Mouse (Mus musculus) right cerebral cortex, postnatal 36 days (tissue): ENCODE results near the gene Atp2b2.

Experiments used
- DNase-seq, 2 experiments: peaks; one replicate each; pipeline ENCODE4 v3.0.0; 2022; ENCODE audit warnings: low spot score in 2 of 2, mixed read lengths in 1 of 2

The Atp2b2 gene

DNA sequence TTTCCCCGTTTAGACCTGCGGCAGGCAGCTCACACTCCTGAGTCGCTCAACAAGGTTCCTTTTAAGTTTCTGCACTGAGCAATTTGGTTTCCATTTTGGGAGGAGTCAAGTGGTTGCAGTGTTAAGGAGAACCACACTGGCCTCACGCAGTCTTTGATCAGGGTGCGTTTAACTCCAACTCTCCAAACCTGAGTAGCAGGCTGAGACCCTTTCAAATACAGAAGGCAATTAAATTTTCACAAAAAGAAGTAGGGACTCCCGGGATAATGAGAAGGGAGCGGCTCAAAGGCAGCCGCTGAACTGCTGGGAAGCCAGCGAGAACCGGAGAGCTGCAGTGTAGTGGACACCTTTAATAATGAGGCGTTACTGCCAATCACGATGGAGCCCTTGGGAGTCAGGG, 100.1 kb downstream of the Atp2b2 start:
- no peak for DNase-seq

DNA sequence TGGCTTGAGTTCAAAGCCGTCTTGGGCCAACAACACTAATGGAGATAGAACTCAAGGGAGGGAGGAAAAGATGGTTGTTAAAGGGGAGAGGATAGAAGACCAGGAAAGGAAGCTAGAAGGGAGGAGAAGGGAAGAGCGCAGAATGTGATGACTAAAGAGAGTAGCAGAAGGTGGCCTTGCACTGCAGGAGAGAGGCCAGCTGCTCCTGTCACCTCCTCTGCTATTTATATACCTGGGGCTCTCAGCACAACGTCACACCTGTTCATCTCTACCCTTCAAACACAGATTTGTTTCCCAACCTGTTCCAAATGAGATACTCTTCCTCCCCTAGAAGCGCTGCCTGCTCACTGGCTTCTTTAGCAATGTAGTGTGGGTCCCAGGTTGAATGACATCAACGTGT, 101.1 kb downstream of the Atp2b2 start:
- DNase-seq, result no peak

- DNase-seq, result no peak
Observed at GRCm38 (mm10) chr6:113939442-113939841, 103.0 kb downstream of the Atp2b2 start.

DNA sequence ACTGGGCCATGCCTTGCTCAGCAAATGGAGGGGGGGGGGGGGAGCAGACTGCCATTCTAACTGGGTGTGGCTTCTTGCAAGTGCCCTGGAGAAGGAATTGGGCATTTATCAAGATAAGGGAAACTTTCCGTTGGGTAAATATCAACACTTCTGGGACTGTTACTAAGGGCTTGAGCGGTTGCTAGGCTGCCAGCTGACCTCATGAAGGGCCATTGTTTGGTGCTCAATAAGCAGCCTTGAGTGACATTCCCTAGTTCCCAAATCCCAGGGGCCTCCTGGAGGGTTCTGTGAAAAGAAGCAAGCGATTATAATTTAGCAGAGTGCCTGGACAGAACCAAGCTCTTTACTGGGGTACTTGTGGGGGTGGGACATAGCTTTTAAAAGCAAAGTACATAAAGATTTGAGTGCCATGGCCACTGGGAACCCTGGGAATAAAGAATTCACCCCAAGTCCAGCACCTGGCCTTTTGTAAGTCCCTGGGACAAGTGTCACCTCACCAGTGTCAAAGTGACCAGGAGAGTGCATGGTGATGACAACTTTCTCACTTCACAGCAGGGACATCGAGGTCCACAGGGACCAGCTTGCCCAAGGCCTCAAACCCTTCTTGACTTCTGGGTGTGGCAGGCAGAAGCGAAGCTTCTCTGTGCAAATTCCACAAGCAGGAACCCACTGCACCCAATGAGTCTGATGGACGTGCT, 105.5 kb downstream of the Atp2b2 start:
- DNase-seq, result no peak

- no peak for DNase-seq
Observed at GRCm38 (mm10) chr6:113936111-113936510, 106.3 kb downstream of the Atp2b2 start.

DNA sequence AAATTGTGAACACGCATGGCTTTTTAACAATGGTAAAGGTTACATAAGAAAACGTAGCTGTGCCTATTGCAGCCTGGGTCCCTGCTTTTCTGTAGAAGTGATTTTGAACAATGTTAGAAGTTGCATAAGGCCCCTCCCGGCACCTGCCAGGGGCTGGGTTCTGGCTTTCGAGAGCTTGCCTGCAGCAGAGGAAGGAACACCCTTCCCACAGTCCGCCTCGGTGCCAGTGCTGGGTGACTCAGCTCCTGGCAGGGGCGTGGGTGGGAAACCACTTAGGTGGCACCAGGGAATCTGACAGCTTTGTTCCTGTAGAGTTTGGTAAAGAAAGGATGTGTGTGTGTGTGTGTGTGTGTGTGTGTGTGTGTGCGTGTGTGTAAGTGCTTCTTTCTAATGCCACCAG, 107.7 kb downstream of the Atp2b2 start:
- DNase-seq, result peak; percentile 96

DNA sequence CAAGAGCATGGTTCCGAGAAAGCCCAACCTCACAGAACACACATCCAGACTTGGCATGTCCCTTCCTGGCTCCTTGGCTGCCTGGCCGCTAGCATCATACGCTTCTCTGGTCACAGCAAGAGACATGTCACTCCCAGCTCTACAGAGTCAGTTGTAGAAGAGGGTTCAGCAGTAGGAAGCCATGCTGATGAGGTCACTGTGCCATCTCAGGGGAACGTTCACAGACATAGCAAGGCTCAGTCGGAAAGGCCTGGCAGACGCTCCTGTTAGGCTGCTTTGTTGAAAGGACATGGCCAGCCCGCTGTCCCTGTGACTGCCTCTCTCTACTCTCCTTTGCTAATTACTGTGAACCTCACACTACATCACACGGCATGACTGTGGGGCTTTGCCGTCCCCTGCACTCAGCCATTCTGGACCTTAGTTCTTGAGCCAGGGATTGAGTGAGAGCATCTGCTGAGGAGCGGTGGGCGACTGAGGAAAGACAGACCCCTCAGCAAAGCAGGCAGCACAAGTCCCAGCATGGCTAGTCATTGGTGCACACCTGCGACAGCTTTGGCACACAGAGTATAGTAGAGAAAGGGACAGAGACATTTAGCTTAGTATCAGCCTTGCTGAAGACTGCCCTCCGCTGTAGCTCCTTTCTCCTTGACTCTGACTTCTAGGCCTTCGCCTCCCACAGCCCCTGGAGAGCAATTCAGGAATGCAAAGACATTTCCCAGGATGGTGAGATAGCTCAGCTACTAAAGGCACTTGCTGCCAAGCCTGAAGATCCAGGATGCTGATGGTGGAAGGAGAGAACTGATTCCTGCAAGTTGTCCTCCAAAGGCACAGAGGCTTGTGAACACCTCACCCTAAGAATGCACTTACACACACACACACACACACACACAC, 108.9 kb downstream of the Atp2b2 start:
- no peak for DNase-seq

DNA sequence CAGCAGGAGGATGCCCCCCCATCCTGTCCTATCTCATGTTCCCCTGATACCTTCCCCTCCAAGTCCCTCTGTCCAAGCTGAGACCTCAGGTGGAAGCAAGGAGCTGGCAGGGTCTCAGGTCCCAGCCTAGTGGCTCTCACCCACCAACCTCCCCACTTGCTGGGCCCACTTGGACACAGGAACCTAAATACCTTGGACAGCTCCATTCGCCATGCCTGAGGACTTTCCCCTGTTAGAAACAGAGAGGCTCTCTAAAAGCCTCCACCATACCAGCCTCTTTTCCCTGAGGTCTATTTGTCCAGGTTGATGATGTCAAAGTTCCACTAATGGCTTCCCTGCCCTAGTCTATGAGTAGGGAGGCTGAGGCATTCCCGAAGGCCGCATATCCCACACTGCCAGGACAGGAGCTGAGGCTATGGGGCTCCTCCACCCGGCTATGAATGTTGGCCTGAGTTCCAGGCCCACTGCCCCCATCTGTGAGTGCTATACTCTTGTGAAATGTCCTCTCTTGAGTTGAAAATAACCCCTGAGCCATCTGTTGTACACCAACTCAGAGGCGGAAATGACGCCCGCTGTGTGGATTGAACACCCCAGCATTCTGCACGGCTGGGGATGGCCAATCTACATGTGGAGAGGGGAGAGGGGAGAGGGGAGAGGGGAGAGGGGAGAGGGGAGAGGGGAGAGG, 113.1 kb downstream of the Atp2b2 start:
- peak in 1 of 2 experiments; percentile 74 for DNase-seq

DNA sequence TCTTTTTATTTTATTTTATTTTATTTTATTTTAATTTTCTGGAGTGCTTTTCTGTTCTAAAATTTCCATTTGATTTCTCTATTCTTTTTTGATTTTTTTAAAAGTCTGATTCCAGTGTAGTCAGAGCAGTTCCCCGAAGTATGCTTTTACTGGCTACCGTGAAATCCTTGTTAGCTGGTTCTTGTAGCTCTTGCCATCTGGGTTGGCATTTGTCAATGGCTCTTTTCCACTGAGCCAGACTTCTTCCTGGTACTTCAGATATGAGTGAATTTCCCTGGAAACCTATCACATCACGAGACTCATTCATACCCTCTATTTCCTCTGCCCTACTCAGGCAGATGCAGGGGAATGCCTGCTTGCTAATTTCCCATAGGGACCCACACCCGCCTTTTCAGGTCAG, 119.2 kb downstream of the Atp2b2 start:
- DNase-seq, result no peak

DNA sequence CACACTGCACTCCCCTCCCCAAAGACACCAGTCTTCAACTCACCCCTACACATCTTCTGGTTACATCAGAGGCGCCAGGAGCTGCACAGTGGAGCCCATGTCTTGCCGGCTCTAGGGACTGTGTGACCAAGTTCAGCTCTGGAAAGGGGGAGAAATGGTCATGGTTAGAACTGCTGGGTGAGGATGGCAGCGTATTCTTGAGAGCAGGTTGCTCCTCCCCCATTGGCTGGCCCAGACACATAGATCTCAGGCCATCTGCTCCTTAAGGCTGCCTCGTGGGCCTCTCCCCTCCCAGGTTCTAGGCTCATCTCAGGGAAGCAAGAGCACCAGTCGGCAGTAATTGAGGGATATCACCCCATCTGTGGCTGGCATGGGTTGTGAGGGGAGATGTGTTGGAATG, 121.9 kb downstream of the Atp2b2 start:
- no peak for DNase-seq

GRCm38 (mm10) chr6:113912753-113913152, 129.7 kb downstream of the Atp2b2 start:
- DNase-seq, result no peak

DNA sequence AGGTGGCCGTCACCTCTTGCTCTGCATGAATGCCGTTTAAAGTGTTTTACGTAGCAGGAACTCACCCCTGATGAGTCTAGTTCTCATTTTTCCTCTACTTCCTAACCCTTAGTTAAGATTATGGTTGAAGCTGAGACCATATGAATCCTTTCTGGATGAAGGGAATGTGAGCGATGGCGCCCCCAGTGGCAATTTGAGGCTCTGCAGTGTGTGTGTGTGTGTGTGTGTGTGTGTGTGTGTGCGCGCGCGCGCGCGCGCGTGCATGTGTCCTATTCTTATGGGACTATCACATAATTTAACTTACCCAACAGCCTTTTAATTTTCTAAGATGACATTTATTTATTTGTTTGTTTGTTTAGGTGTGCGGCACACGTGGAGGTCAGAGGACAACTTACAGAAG, 131.3 kb downstream of the Atp2b2 start:
- DNase-seq, result no peak

DNA sequence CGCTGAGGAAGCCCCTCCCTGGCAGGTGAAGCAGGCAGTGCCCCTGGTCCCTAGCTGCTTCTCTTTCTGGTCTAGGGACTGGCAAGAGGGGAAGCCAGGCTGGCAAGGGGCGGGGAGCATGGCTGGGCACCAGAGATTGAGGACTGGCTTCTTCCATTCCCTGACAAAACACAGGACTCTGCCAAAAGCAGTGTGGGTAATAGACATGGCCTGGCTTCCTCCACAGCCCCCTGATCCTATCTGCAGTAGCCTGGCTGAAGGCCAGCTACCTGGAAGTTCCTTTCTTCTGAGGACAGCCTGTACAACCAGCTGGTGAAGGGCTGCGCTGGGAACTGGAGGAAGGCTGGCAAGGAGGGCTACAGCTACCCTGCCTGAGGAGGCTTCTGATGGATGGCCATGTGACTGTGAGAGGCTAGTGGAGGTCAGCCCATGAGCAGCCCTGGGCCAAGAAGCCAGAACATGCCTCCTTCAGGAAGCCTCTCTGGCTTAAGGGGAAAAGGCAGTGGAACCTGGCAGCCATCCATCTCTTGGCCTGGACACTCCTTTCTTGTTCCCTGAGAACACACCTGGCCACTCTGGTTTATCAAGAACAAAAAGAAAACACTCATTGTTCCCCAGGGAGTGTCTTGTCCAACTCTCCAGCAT, 131.9 kb downstream of the Atp2b2 start:
- DNase-seq, result no peak

DNA sequence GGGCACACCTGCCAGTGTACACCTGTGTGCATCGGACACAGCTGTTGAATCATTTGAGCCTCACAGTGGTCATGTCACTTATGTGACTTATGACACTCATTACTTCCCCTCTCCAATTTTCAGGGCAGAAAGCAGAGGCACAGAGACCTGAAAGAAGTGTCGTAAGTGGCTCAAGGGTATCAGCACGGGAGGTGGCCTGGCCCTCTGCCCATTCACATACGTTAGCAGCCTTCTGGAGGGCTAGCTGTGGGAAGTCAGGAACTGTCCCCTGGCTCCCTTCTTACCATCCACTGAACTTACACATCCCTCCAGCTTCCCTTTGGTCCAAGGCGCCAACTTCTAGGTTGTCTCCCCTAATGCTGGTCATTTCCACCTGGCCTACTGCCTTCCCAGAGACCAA, 132.6 kb downstream of the Atp2b2 start:
- DNase-seq, result no peak

DNA sequence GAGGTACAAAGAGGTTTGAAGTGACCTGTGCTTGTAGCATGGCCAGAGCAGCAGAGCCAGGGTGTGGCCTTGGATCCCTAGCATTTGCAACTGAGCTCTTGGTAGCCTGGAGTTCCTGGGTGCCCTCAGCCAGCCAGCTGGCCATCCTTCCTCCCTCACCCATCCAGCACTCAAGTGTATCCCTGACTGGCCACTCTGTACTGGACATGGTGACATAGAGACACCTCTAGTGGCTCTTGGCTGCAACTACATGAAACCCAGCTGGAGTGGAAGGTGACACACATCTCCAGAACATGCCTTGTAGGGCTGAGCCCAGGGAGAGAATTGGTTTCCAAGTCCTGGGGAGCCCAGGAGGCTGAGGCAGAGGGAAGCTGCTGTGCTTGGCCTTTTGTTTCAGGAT, 134.3 kb downstream of the Atp2b2 start:
- no peak for DNase-seq

DNA sequence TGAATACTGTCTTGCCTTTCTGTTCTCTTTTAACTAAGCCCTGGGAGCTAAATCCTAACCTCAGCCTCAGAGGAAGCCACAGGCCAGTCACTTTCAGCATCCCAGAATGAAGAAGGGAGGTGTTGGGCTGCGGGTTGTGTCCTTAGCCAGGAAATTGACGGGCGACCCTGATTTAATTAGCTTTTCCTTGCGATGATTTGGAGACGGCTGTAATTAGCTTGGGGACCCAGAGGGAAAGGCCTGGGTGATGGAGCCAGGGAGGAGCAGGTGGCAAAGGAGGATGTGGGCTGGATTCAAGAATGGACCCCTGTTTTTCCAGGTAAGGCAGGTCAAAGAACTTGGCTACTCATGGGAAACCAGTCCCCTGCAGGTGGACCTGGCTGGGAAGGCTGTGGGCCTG, 138.0 kb downstream of the Atp2b2 start:
- DNase-seq, result no peak

- no peak for DNase-seq
Observed at GRCm38 (mm10) chr6:113896023-113896422, 146.4 kb downstream of the Atp2b2 start.

DNA sequence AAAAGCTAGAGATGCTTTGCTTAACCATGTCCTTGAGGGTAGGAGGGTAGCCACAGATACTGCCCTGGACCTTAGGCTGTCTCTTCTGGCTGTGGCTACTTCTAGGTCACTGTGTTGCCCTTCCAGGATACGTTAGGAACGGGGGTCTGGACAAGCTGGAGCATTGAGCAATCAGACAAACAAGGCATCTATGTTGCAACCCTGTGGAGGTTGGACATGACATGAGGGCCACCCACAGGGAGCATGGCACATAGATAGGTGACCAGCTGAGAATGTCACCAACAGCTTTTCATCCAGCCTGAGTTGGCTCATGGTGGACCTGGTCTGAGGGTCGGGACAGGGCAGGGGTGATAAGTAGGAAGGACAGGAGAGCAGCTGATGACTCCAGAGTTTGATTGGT, 148.4 kb downstream of the Atp2b2 start:
- DNase-seq, result no peak

- no peak for DNase-seq
Observed at GRCm38 (mm10) chr6:113892091-113892674, 150.2 kb downstream of the Atp2b2 start.

- DNase-seq, result peak in 1 of 2 experiments; percentile 56
Observed at GRCm38 (mm10) chr6:113891225-113891967, 151.0 kb downstream of the Atp2b2 start.

GRCm38 (mm10) chr6:113890858-113891213, 151.6 kb downstream of the Atp2b2 start:
- DNase-seq, result no peak
